Mouse (Mus musculus) E14TG2a.4 (cell line): ENCODE data around the gene Foxj3.
"Not testable (repeated sequence)": the region's sequence is repeated elsewhere in the genome, so short reads cannot be mapped to it uniquely, and the experiment has no call there.

Experiments used
- H3K27me3 ChIP-seq: 2 replicates; pipeline ENCODE4 v1.6.1; 2014; ENCODE audit warnings: low read length, control low read depth; ENCODE audit not compliant: insufficient read depth
- H3K36me3 ChIP-seq: 2 replicates; pipeline ENCODE4 v1.6.1; 2014; ENCODE audit warnings: low read length, control low read depth; ENCODE audit not compliant: insufficient read depth
- H3K4me1 ChIP-seq: replicated peaks from 2 replicates; pipeline ENCODE4 v1.6.1; 2014; ENCODE audit warnings: low read depth, low read length, control low read depth
- H3K4me3 ChIP-seq: replicated peaks from 2 replicates; pipeline ENCODE4 v1.5.1; 2014; ENCODE audit warnings: mild to moderate bottlenecking, low read length
- H3K9me3 ChIP-seq: 2 replicates; pipeline ENCODE4 v1.6.1; 2014; ENCODE audit warnings: low read length, control low read depth
- CTCF ChIP-seq: conservative IDR thresholded peaks from 2 replicates; pipeline ENCODE4 v1.5.1; 2014; ENCODE audit warnings: low read length
- NANOG ChIP-seq: IDR thresholded peaks from 2 replicates; pipeline ENCODE4 v1.6.1; 2014; ENCODE audit warnings: borderline replicate concordance, low read length, mixed read lengths
- POU5F1 ChIP-seq: IDR thresholded peaks from 2 replicates; pipeline ENCODE4 v1.6.1; 2014; ENCODE audit warnings: low read length, borderline replicate concordance

Foxj3 gene

DNA sequence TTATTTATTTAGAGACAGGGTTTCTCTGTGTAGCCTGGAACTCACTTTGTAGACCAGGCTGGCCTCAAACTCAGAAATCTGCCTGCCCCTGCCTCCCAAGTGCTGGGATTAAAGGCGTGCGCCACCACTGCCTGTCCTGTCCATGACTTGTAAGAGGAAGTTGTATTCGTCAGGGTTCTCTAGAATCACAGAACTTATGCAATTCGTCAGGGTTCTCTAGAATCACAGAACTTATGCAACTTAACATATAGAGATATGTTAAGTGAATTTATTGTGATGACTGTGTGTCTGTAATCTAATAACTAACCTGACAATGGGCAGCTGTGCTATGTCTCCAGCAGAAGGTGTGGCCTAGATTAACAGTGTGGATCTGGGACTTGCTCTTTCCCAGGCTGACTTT is at the start of gene Foxj3:
Gene Foxj3, plus strand, starts transcription at position 390 of the 400 bp plus-strand sequence.
- peaks cover 20% of the 10 kb centered on the region for H3K4me1 ChIP-seq
- not testable (repeated sequence) for H3K4me3 ChIP-seq, H3K9me3 ChIP-seq, H3K27me3 ChIP-seq, H3K36me3 ChIP-seq

DNA sequence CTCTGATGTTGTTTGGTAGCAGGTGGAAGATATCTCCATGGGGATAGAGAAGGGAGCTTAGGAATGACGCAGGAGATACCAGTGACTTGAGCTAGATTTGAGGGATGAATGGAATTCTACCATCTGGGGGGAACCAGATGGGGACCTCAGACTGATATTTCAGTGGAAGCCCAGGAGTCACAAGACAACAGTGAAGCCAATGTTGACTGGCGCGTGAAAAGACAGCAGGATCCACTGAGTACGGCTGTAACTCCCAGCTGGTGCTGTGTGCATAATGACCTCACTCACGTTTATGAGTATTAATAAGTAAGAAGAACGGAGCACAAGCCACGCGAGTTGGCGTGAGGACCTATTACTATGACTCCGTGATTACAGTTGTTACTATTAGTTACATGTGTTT is 47.1 kb upstream of the Foxj3 start:
- H3K4me3 ChIP-seq, result no peak overlapping the region
- H3K4me1 ChIP-seq, result peaks cover 25% of the 10 kb centered on the region
- H3K36me3 ChIP-seq, result no peaks in the 10 kb centered on the region
- TF ChIP-seq NANOG (no peak), CTCF (no peak), POU5F1 (no peak)
- H3K9me3 ChIP-seq, result no peaks in the 10 kb centered on the region
- peaks cover 49% of the 10 kb centered on the region for H3K27me3 ChIP-seq

DNA sequence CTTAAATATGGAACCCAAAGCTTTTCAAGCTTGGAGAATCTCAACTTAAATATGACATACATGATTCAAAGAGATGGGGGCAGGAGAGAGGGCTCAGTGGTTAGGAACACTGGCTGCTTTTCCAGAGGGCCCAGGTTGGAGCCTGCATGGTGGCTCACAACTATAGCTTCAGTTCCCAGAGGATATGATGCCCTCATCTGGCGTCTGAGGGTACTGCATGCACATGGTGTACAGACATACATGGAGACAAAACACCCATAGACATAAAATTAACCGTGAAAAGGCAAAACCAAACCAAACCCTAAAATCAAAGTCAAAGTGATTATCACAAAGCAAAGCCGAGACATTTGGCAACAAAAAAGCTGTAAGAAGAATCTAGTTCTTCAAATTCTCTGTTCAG is 46.0 kb upstream of the Foxj3 start:
- no peaks in the 10 kb centered on the region for H3K36me3 ChIP-seq
- TF ChIP-seq CTCF (peak; percentile 82), NANOG (no peak)
- peaks cover 57% of the 10 kb centered on the region for H3K27me3 ChIP-seq
- H3K9me3 ChIP-seq, result no peaks in the 10 kb centered on the region
- peaks cover 16% of the 10 kb centered on the region for H3K4me1 ChIP-seq
- no peak overlapping the region for H3K4me3 ChIP-seq

DNA sequence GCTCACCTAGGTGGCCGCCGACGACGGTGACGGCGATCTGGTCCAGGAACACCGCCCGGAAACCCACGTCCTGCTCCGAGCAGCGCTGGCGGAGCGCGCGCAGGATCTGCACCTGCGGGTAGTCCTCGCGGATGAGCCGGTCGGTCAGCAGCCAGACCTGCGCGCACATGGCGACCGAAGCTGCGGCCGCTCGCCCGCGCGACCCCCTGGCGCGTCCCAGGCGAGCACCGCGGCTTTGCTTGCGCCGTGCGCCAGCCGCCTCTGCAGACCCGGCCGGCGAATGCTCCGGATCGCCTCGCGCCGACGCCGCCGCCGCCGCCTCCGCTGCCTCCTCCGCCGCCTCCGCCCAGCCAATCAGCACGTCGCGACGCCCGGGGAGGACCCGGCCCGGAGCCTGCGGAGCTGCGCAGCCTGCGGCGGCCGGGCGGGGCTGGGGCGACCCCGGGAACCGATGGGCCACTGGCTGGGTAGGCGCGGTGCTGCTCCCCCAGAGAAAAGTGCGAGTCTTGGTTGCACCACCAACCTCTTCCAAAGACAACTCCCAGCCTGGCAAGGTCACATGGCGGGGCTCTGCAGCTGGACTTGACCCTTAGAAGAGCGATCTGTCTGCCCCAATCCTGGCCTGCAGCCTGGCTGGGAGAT is 44.4 kb upstream of the Foxj3 start, which contains the start of gene Rimkla:
Gene Rimkla, minus strand, starts transcription at position 338 of the 642 bp plus-strand sequence.
- Histone ChIP-seq H3K4me3 (peak within 1 kb of the TSS; percentile 78), H3K9me3 (no peaks in the 10 kb centered on the region), H3K36me3 (no peaks in the 10 kb centered on the region), H3K27me3 (peaks cover 66% of the 10 kb centered on the region), H3K4me1 (peaks cover 24% of the 10 kb centered on the region)
- TF ChIP-seq NANOG (no peak), CTCF (no peak), POU5F1 (no peak)

DNA sequence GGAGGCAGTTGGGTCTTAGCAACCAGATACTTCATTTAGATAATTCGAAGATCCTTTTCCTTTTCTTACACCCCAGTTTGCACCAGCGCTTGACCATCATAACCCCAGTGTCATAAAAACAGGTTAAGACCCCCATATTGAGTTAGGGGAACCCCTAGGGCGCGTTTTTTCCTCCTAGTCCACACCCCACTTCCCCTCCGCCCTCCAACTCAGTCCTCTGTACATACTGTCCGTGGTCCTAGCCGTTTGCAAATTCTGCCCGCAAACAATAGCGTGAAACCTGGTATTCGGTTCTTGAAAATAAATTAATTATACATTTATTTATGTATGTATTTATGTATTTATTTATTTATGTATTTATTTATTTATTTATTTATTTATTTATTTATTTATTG is 43.9 kb upstream of the Foxj3 start:
- H3K4me1 ChIP-seq, result peaks cover 25% of the 10 kb centered on the region
- peak overlapping the region; percentile 78 for H3K4me3 ChIP-seq
- no peaks in the 10 kb centered on the region for H3K36me3 ChIP-seq
- peaks cover 65% of the 10 kb centered on the region for H3K27me3 ChIP-seq
- H3K9me3 ChIP-seq, result no peaks in the 10 kb centered on the region
- no peak for TF ChIP-seq NANOG
- no peak for TF ChIP-seq CTCF
- no peak for TF ChIP-seq POU5F1

DNA sequence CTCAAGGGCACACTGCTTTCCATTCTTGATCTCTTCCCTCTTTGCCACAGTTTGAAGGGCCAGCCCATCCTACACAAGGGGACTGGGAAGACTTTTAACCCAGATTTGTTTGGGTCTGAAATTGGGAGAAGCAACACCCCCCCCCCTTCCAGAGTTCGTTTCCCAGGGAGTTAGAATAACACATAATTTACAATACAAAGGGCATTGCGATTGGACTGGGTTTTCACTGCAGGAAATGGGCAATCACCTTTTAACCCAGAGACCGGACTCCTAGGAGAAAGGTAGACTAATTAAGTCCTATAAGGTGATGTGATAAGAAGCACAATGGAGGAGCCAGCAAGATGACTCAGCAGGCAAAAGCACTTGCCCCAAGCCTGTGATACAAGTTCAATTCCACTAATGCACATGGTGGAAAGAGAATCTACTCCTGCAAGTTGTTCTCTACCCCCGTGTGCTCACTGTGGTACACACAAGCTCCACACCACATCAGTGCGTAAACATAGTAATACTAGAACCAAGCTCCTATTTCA is 38.4 kb upstream of the Foxj3 start:
- H3K9me3 ChIP-seq, result no peaks in the 10 kb centered on the region
- no peaks in the 10 kb centered on the region for H3K36me3 ChIP-seq
- peaks cover 87% of the 10 kb centered on the region for H3K27me3 ChIP-seq
- H3K4me3 ChIP-seq, result 0 out of 2 replicates have a peak overlapping the region, but pooled peaks have one; percentile 8
- TF ChIP-seq CTCF (no peak), POU5F1 (no peak), NANOG (peak; percentile 98)
- H3K4me1 ChIP-seq, result peaks cover 33% of the 10 kb centered on the region

DNA sequence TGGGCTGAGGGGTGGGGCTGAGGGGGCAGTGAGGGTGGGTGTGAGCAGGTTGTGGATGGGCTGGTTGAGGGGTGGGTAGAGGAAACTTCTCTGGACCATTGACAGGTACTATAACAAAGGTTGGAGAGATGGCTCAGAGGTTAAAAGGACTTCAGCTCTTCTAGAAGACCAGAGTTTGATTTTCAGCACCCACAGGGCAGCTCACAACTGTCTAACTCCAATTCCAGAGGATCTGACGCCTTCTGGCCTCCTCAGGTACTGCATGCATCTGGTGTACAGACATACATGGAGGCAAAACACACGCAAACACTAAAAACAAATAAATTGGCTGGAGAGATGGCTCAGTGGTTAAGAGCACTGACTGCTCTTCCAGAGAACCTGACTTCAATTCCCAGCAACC is 25.2 kb upstream of the Foxj3 start:
- TF ChIP-seq CTCF (peak; percentile 36; the same call in 1 of the 2 replicates), POU5F1 (no peak)

DNA sequence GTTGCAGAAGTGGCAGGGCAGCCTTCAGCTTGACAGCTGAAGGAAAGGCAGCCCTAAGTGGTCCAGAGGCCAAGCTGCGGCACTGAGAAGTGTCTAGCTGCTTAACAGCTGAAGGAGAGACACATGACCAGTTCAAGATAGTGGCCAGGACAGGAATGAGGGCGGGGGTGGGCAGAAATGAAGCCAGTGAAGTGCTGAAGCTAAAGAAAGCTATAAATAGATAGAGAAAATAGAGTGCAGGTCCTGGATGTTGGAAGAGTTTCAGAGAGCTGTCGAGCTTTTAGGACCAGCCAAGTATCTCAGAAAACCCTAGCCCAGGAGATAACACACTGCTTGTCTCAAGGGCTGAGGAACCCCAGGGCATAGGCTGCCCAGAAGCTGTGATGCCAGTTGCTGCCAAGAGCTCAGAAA is 24.1 kb upstream of the Foxj3 start:
- Histone ChIP-seq H3K4me3 (no peak overlapping the region), H3K9me3 (no peaks in the 10 kb centered on the region), H3K36me3 (no peaks in the 10 kb centered on the region), H3K27me3 (peaks cover 29% of the 10 kb centered on the region), H3K4me1 (peaks cover 12% of the 10 kb centered on the region)
- TF ChIP-seq NANOG, result no peak
- no peak for TF ChIP-seq POU5F1
- no peak for TF ChIP-seq CTCF

More for the DNA sequence above, 25.2 kb upstream of the Foxj3 start:
- H3K4me1 ChIP-seq, result peaks cover 12% of the 10 kb centered on the region
- no peaks in the 10 kb centered on the region for H3K36me3 ChIP-seq
- peaks cover 27% of the 10 kb centered on the region for H3K27me3 ChIP-seq
- H3K4me3 ChIP-seq, result no peak overlapping the region
- H3K9me3 ChIP-seq, result no peaks in the 10 kb centered on the region

DNA sequence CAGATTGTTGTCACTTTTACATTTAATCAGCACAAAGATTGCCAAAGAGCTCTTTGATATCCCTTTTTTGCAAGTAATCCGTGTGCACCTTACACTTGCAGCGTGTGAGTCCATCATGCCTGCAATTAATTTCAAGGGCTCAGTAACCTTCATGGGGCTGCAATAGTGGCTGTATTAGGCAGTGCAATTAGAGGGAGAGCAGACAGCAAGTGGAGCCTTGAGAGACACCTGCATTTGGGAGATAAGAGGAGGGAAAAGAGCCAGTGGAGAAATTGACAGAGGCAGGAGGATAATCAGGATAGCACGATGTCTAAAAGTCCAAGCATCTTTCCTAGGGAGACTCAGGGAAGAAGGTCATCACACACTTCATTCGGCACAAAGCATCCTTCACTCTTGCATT is 13.2 kb upstream of the Foxj3 start:
- Histone ChIP-seq H3K4me1 (no peaks in the 10 kb centered on the region), H3K27me3 (peaks cover 28% of the 10 kb centered on the region), H3K9me3 (no peaks in the 10 kb centered on the region), H3K4me3 (no peak overlapping the region), H3K36me3 (no peaks in the 10 kb centered on the region)
- TF ChIP-seq POU5F1 (no peak), NANOG (no peak), CTCF (no peak)
